Mouse (Mus musculus) hindbrain, embryonic 16.5 days (tissue): ENCODE data around the gene Tacc2. TPM values are rescaled to one million over a fixed set of nuclear protein-coding genes. Genes with fewer than 3 reads are reported as not detected.

ENCODE experiments used
- ATAC-seq: fragments of 200-750 bp; cut with Nextera tagmentation; 2 replicates; pipeline ENCODE4 v1.8.0; 2017; ENCODE audit warnings: moderate TSS enrichment, moderate library complexity
- H3K27ac ChIP-seq: fragments of 300-500 bp; sonication (generic); 2 replicates; pipeline ENCODE4 v1.5.1; 2014; ENCODE audit warnings: low read depth, mild to moderate bottlenecking, control low read depth, low read length, moderate library complexity
- H3K27me3 ChIP-seq: fragments of 300-500 bp; sonication (generic); replicated peaks from 2 replicates; pipeline ENCODE4 v1.6.1; 2014; ENCODE audit warnings: low read length; ENCODE audit not compliant: control insufficient read depth, insufficient read depth
- H3K36me3 ChIP-seq: fragments of 300-500 bp; sonication (generic); 2 replicates; pipeline ENCODE4 v1.6.1; 2014; ENCODE audit warnings: mild to moderate bottlenecking, low read length, moderate library complexity, mixed read lengths; ENCODE audit not compliant: control insufficient read depth, insufficient read depth
- H3K4me1 ChIP-seq: fragments of 300-500 bp; sonication (generic); 2 replicates; pipeline ENCODE4 v1.6.1; 2014; ENCODE audit warnings: low read depth, low read length; ENCODE audit not compliant: control insufficient read depth, insufficient read depth
- H3K4me2 ChIP-seq: fragments of 300-500 bp; sonication (generic); 2 replicates; pipeline ENCODE4 v1.6.1; 2014; ENCODE audit warnings: mild to moderate bottlenecking, low read length, control low read depth, moderate library complexity
- H3K4me3 ChIP-seq: fragments of 300-500 bp; sonication (generic); 2 replicates; pipeline ENCODE4 v1.5.1; 2014; ENCODE audit warnings: mild to moderate bottlenecking, low read length, control low read depth, moderate library complexity
- H3K9ac ChIP-seq: fragments of 300-500 bp; sonication (generic); 2 replicates; pipeline ENCODE4 v1.6.1; 2014; ENCODE audit warnings: low read depth, mild to moderate bottlenecking, control low read depth, low read length, moderate library complexity
- H3K9me3 ChIP-seq: fragments of 300-500 bp; sonication (generic); 2 replicates; pipeline ENCODE4 v1.6.1; 2014; ENCODE audit warnings: mild to moderate bottlenecking, low read length, moderate library complexity; ENCODE audit not compliant: control insufficient read depth
- WGBS: fragments of 180-500 bp; shearing (Covaris S2); extraction: QIAGEN DNeasy Blood & Tissue Kit; methylation state at CpG from one replicate; pipeline ENCODE4 v1.1.7; 2014; 5-methylcytosine and 5-hydroxymethylcytosine counted together
- polyA plus RNA-seq: library from polyadenylated mRNA; unstranded; fragments of >200 nt; fragmentation: Nextera tagmentation; extraction: Ambion mirVana; gene quantifications from 2 replicates; pipeline ENCODE4 v1.2.1, GENCODE M21; 2015

The Tacc2 gene
- polyA plus RNA-seq, 1 experiment from 2014 or later: 49.7 TPM

DNA sequence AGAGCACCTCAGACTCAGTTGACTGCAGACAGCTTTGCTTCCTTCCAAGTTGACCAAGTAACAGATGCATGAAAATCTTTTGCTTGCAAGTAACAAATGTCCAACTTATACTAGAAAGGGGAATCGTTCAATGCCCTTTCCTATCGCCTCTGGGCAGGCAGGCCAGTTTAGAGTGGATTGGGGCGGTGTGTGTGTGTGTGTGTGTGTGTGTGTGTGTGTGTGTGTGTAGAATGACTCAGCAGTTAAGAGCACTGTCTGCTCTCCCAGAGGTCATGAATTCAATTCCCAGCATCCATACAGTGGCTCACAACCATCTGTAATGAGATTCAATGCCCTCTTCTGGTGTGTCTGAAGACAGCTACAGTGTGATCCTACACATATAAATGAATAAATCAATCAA, 22.8 kb downstream of the Tacc2 start:
- Histone ChIP-seq H3K4me2 (no peak overlapping the region), H3K9ac (no peak overlapping the region), H3K36me3 (no peaks in the 10 kb centered on the region), H3K27ac (no peak overlapping the region), H3K27me3 (no peaks in the 10 kb centered on the region), H3K4me3 (no peak overlapping the region), H3K9me3 (no peaks in the 10 kb centered on the region), H3K4me1 (no peaks in the 10 kb centered on the region)
- 95% methylated on average over 3 of the region's 3 CpGs for WGBS
- ATAC-seq: no peak

DNA sequence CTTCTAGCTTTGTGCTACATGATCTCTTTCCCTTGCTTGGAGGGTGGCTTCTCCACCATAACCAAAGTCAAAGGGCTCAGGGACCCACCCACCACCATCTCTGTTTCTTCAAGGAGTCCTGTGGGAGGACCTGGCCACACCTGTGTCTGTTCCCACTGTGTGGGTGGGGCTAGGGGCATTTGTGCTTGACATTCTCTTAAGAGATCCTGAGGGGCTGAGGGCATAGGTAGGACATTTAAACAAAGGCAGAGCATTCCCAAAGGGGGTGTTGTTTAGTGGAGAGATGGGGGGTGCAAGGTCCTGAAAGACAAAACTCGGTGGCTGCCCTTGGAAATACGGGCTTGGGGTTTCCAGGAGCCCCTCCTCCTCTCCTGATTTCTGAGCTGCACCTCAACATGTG, 23.3 kb downstream of the Tacc2 start:
- H3K4me3 ChIP-seq: no peak overlapping the region
- WGBS: 94% methylated on average over 2 of the region's 2 CpGs
- H3K9me3 ChIP-seq: no peaks in the 10 kb centered on the region
- H3K27ac ChIP-seq: no peak overlapping the region
- no peaks in the 10 kb centered on the region for H3K4me1 ChIP-seq
- no peaks in the 10 kb centered on the region for H3K27me3 ChIP-seq
- no peak overlapping the region for H3K4me2 ChIP-seq
- no peaks in the 10 kb centered on the region for H3K36me3 ChIP-seq
- H3K9ac ChIP-seq: no peak overlapping the region
- ATAC-seq: no peak

DNA sequence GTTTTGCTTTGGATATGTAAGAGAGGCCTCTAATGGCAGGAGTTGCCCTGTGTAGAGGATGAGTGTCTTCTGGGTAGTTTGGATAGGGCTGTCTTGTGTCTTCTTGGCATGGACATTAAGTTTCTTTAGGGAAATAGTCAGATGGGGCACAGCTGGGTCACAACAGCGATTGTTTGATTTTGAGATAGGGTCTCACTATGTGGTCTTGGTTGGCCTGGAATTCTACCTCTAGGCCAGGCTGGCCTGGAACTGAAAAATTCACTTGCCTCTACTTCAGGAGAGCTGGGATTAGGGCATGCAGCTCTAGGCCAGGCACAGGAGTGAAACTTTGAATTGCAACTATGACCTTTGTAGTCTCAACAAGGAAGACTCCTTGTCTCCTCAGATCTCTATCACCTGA, 25.6 kb downstream of the Tacc2 start:
- ATAC-seq: no peak
- WGBS: 86% methylated on average over 1 of the region's 1 CpGs
- no peaks in the 10 kb centered on the region for H3K27me3 ChIP-seq
- no peak overlapping the region for H3K9ac ChIP-seq
- H3K9me3 ChIP-seq: no peaks in the 10 kb centered on the region
- H3K4me2 ChIP-seq: no peak overlapping the region
- no peaks in the 10 kb centered on the region for H3K36me3 ChIP-seq
- H3K27ac ChIP-seq: no peak overlapping the region
- no peak overlapping the region for H3K4me3 ChIP-seq
- no peaks in the 10 kb centered on the region for H3K4me1 ChIP-seq

DNA sequence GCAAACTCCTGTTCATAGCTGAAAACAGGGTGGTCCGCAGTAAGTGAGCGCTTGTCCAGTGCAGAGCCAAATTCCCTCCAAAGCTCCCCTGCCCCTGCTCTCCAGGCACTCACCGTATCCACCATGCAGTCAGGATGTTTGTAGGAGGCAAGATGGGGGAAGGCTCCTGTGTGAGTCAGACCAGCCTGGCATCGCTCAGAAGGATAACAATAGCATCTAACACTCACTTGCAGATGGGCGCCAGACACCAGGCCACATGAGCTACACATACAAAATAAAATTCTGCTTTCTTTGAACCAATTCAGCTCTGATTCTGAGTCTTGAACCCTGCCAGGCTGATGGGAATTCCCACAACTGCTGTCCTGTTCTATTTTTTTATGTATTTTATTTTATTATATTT, 26.3 kb downstream of the Tacc2 start:
- H3K27ac ChIP-seq: no peak overlapping the region
- no peaks in the 10 kb centered on the region for H3K36me3 ChIP-seq
- H3K4me1 ChIP-seq: no peaks in the 10 kb centered on the region
- no peaks in the 10 kb centered on the region for H3K27me3 ChIP-seq
- H3K4me3 ChIP-seq: no peak overlapping the region
- H3K4me2 ChIP-seq: no peak overlapping the region
- no peak overlapping the region for H3K9ac ChIP-seq
- no peak for ATAC-seq
- no peaks in the 10 kb centered on the region for H3K9me3 ChIP-seq
- WGBS: 92% methylated on average over 5 of the region's 5 CpGs

DNA sequence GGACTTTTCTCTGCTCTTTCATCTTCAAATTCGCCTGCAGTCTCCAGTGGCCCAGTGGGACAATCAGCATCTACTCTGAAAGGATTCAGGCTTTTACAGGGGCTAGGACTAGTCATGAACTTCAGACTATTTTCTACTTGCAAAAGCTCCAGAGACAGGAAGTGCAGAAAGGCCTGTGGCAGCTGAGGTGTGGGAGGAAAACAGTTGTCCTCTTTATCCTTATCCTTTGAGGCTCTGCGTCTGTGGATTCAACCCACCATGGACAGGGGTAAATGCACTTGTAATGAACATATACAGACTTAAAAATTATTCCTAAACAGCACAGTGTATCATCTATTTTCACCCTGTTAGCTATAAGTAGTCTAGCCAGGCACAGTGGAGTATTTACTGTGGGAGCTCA, 27.2 kb downstream of the Tacc2 start:
- WGBS: 71% methylated on average over 2 of the region's 2 CpGs
- no peak overlapping the region for H3K27ac ChIP-seq
- no peak overlapping the region for H3K4me2 ChIP-seq
- H3K9me3 ChIP-seq: no peaks in the 10 kb centered on the region
- H3K9ac ChIP-seq: no peak overlapping the region
- H3K4me3 ChIP-seq: no peak overlapping the region
- no peaks in the 10 kb centered on the region for H3K36me3 ChIP-seq
- no peaks in the 10 kb centered on the region for H3K4me1 ChIP-seq
- no peaks in the 10 kb centered on the region for H3K27me3 ChIP-seq
- ATAC-seq: no peak

DNA sequence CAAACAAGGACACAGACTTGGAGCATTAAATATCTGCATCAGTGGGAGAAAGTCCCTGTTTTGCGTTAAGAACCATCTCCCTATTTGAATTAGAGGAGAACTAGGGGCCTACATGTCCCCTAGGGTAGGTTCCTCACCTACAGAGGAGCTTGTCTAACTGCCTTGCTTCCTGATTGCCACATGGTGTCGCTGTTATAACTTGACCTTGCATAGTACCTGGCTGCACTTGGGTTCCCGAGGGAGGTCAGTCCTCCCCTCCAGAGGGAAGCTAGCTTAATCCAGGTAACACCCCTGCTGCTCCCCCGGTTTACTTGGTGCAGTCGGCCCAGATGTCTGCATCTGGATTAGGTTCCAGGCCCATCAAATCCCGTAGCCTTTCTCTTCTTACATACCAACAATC, 27.9 kb downstream of the Tacc2 start:
- Histone ChIP-seq H3K9ac (no peak overlapping the region), H3K4me2 (no peak overlapping the region), H3K27me3 (no peaks in the 10 kb centered on the region), H3K9me3 (no peaks in the 10 kb centered on the region), H3K4me1 (no peaks in the 10 kb centered on the region), H3K4me3 (no peak overlapping the region), H3K36me3 (no peaks in the 10 kb centered on the region), H3K27ac (no peak overlapping the region)
- ATAC-seq: no peak
- WGBS: 35% methylated on average over 6 of the region's 6 CpGs

DNA sequence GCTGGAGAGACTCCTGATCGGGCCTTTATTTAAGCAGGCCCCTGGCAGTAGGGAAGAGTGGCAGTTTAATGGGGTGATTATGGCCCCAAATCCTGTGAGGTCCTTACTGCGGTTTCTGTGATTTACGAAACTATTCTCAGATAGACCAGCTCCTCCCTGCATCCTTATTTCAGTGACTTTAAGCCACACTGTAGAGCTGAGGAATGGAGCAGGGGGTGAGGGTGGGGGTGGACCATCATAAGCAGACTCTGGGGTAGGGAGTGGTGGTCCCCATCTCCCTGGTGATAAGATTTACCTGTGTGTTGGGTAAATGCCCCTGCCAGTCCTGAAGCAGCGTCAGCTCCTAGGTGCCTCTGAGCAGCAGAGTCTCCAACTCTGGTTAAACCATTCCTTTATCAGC, 29.7 kb downstream of the Tacc2 start:
- WGBS: 93% methylated on average over 4 of the region's 4 CpGs
- ATAC-seq: no peak
- Histone ChIP-seq H3K9ac (no peak overlapping the region), H3K4me3 (no peak overlapping the region), H3K4me1 (no peaks in the 10 kb centered on the region), H3K4me2 (no peak overlapping the region), H3K9me3 (no peaks in the 10 kb centered on the region), H3K27ac (no peak overlapping the region), H3K27me3 (no peaks in the 10 kb centered on the region), H3K36me3 (no peaks in the 10 kb centered on the region)

DNA sequence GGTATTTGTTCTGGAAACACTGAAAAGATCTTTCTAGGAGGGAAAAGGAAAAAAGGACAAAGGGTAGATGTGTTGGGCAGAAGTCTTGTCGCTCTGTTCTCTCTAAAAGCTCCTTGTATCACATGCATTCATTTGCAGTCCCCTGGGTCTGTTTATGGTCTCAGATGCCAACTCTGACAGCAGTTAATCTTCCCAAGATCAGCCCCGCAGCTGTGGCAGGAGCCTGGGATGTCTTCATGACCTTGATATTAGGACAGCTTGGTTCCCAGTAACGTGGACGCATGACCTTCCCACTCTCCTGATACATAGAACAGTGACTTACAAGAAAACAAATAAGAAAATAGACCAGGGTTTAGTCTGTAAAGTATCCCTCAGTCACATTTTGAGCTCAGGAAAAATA, 36.7 kb downstream of the Tacc2 start:
- no peak overlapping the region for H3K4me3 ChIP-seq
- H3K4me2 ChIP-seq: no peak overlapping the region

DNA sequence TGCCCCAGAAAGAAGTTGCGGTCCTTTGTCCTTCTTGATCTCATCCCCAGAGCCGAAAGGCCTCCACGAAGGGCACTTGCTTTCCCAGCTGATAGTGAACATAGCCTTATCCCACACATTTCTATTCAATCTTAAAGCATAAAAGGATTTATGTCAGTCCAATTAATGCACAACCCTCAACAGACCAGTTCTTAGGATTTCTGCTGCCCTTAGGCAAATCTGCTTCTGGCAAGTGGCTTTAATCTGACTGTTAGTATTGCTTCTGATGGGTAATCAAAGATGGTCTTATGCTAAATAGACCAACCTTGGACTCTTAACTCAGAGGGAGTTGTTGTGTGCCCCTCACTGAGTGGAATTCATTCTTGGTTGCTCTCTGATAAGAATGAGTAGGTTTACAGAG, 40.4 kb downstream of the Tacc2 start:
- Histone ChIP-seq H3K4me2 (no peak overlapping the region), H3K4me3 (no peak overlapping the region), H3K36me3 (no peaks in the 10 kb centered on the region), H3K27me3 (no peaks in the 10 kb centered on the region), H3K9me3 (no peaks in the 10 kb centered on the region), H3K27ac (no peak overlapping the region), H3K9ac (no peak overlapping the region), H3K4me1 (no peaks in the 10 kb centered on the region)
- WGBS: 84% methylated on average over 3 of the region's 3 CpGs
- no peak for ATAC-seq

More for the DNA sequence above, 36.7 kb downstream of the Tacc2 start:
- H3K27ac ChIP-seq: no peak overlapping the region
- WGBS: 44% methylated on average over 4 of the region's 4 CpGs
- H3K9me3 ChIP-seq: no peaks in the 10 kb centered on the region
- no peaks in the 10 kb centered on the region for H3K4me1 ChIP-seq
- H3K9ac ChIP-seq: no peak overlapping the region
- no peak for ATAC-seq
- no peaks in the 10 kb centered on the region for H3K27me3 ChIP-seq
- no peaks in the 10 kb centered on the region for H3K36me3 ChIP-seq

DNA sequence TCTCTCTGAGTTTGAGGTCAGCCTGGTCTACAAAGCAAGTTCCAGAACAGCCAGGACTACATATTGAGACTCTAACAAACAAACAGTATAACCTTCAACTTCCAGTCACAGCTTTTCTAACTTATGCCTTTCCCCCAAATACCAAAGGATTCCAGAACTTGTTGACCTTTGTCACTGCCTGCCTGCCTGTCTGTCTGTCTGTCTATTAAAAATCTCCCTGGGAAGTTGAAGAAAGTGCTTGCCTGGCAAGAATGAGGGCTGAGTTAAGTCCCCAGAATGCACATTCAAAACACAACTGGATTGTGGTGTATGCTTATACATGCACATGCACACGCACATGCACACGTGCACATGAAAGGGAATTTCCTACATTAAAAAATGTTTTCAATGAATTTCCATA, 43.8 kb downstream of the Tacc2 start:
- no peaks in the 10 kb centered on the region for H3K27me3 ChIP-seq
- no peaks in the 10 kb centered on the region for H3K4me1 ChIP-seq
- no peak overlapping the region for H3K4me3 ChIP-seq
- no peaks in the 10 kb centered on the region for H3K36me3 ChIP-seq
- 85% methylated on average over 2 of the region's 2 CpGs for WGBS
- no peak overlapping the region for H3K27ac ChIP-seq
- no peaks in the 10 kb centered on the region for H3K9me3 ChIP-seq
- no peak overlapping the region for H3K9ac ChIP-seq
- no peak for ATAC-seq
- H3K4me2 ChIP-seq: no peak overlapping the region
